Mouse (Mus musculus): ENCODE measurements around the gene Spag6l.
"Not testable (repeated sequence)": the region's sequence is repeated elsewhere in the genome, so short reads cannot be mapped to it uniquely, and the experiment has no call there.

The Spag6l gene

GRCm38 (mm10) chr16:16828757-16829615 is at the start of gene Spag6l:
Gene Spag6l (minus strand): TSS chr16:16829456.
- peak; percentile 13 for DNase-seq (ENCODE audit: low spot score)

- DNase-seq (ENCODE audit: low spot score): no peak
These were observed 49.8 kb upstream of the Spag6l start for GRCm38 (mm10) chr16:16879025-16879424.

GRCm38 (mm10) chr16:16870617-16871331 is 41.5 kb upstream of the Spag6l start, which contains the start of the genes Top3b and Vpreb1:
Gene Top3b (plus strand): TSS chr16:16870736.
Gene Vpreb1 (minus strand): TSS chr16:16870843.
- peak; percentile 86 for DNase-seq (ENCODE audit: low spot score)

- DNase-seq (ENCODE audit: low spot score): no peak
These were observed 41.0 kb upstream of the Spag6l start for GRCm38 (mm10) chr16:16870241-16870616.

GRCm38 (mm10) chr16:16865696-16866561 is 36.7 kb upstream of the Spag6l start:
- DNase-seq (ENCODE audit: low spot score): no peak

GRCm38 (mm10) chr16:16865217-16865616 is 36.0 kb upstream of the Spag6l start:
- DNase-seq (ENCODE audit: low spot score): no peak

- no peak for DNase-seq (ENCODE audit: low spot score)
These were observed 34.7 kb upstream of the Spag6l start, which contains the start of gene Igll1 for GRCm38 (mm10) chr16:16863978-16864377. Gene Igll1 (minus strand): TSS chr16:16863985.

- DNase-seq (ENCODE audit: low spot score): no peak
These were observed 33.0 kb upstream of the Spag6l start for GRCm38 (mm10) chr16:16862288-16862687.

- no peak for DNase-seq (ENCODE audit: low spot score)
These were observed 27.6 kb upstream of the Spag6l start for GRCm38 (mm10) chr16:16856731-16857476.

- not testable (repeated sequence) for DNase-seq (ENCODE audit: low spot score)
These were observed 26.8 kb upstream of the Spag6l start for GRCm38 (mm10) chr16:16856054-16856453.

GRCm38 (mm10) chr16:16855541-16855940 is 26.3 kb upstream of the Spag6l start:
- DNase-seq (ENCODE audit: low spot score): no peak

GRCm38 (mm10) chr16:16854836-16855235 is 25.6 kb upstream of the Spag6l start:
- DNase-seq (ENCODE audit: low spot score): peak; percentile 24

GRCm38 (mm10) chr16:16852411-16852810 is 23.2 kb upstream of the Spag6l start:
- no peak for DNase-seq (ENCODE audit: low spot score)

GRCm38 (mm10) chr16:16849196-16849595 is 19.9 kb upstream of the Spag6l start:
- no peak for DNase-seq (ENCODE audit: low spot score)

- no peak for DNase-seq (ENCODE audit: low spot score)
These were observed 415 bp upstream of the Spag6l start for GRCm38 (mm10) chr16:16829671-16830070.

GRCm38 (mm10) chr16:16826223-16826622 is 3.0 kb downstream of the Spag6l start:
- no peak for DNase-seq (ENCODE audit: low spot score)

- no peak for DNase-seq (ENCODE audit: low spot score)
These were observed 3.8 kb downstream of the Spag6l start for GRCm38 (mm10) chr16:16825476-16825875.

GRCm38 (mm10) chr16:16806325-16806724 is 22.9 kb downstream of the Spag6l start:
- no peak for DNase-seq (ENCODE audit: low spot score)
